9 mouse cellular contexts compared by ENCODE assay signal in the genomic region with DNA sequence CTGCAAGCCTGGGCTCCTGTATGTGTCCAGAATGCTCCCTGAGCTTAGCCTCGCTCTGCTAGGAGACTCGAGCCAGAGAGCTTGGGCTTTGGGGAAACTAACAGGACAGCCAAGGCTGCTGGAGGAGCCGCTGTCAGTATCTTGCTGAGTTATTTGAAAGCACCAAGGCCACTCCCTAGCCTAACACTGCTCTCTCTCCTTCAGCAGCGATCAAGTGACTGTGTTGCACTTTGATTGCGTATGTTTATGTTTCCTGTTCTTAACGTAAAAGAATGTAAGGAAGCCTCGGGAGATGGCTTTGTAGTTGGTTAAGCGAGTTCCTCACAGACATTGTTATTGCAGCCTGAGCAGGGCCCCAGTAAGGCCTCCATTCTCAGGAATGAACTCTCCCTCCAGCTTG. TPM values are rescaled to one million over a fixed set of nuclear protein-coding genes. Genes with fewer than 3 reads are reported as not detected.
DNase-seq lines count a peak whose midpoint lies in the region; ATAC-seq and TF ChIP-seq lines count a peak whose summit lies in the region.
"Had no signal": no experiment of that assay in that cellular context is flagged by ENCODE, and none has a peak within 500 bp of the region (broad histone marks: within the 10 kb centered on the region; RNA-seq: fewer than 3 reads in every experiment).

No protein-coding gene starts in this region.

- H3K27ac ChIP-seq in liver, adult 2 months (replicated peaks; ENCODE audit: insufficient read depth, low read depth, low read length) = peak overlapping the region; percentile 22; the same call in 1 of the 2 replicates
- peak overlapping the region; percentile 65 for H3K27ac ChIP-seq in embryonic facial prominence, embryonic 15.5 days (replicated peaks)
- H3K27ac ChIP-seq in hindbrain, embryonic 10.5 days = no peak overlapping the region
- H3K27ac ChIP-seq: hindbrain, embryonic 15.5 days had no signal

- no peak for TF ChIP-seq POLR2A in liver, adult 2 months (IDR thresholded peaks at IDR 0.05; ENCODE audit: extremely low read depth, insufficient read depth, low read length)

- H3K79me2 ChIP-seq in liver, adult 2 months (ENCODE audit: control insufficient read depth, insufficient read depth, low read length) = no peaks in the 10 kb centered on the region

- DNase-seq in liver, adult 2 months (ENCODE audit: extremely low read depth, low read depth, low spot score) = no peak
- DNase-seq in liver = no peak
- peak; percentile 60 for DNase-seq in adrenal gland, adult 8-10 months
- DNase-seq in hindbrain, embryonic 10.5 days (ENCODE audit: low spot score) = no peak
- no peak for DNase-seq in embryo, embryonic 10.5 days (ENCODE audit: low spot score)

- H3K4me2 ChIP-seq in embryonic facial prominence, embryonic 15.5 days (replicated peaks) = no peak overlapping the region
- H3K4me2 ChIP-seq: hindbrain, embryonic 15.5 days had no signal

- no peak for TF ChIP-seq CTCF in liver, adult 2 months (IDR thresholded peaks at IDR 0.05; ENCODE audit: low read depth, low read length)

- no peaks in the 10 kb centered on the region for H3K9me3 ChIP-seq in embryonic facial prominence, embryonic 15.5 days (replicated peaks)
- H3K9me3 ChIP-seq in hindbrain, embryonic 10.5 days = no peaks in the 10 kb centered on the region
- H3K9me3 ChIP-seq: hindbrain, embryonic 15.5 days had no signal

- H3K9ac ChIP-seq in liver, adult 2 months (ENCODE audit: low read depth, low read length) = no peak overlapping the region
- H3K9ac ChIP-seq in embryonic facial prominence, embryonic 15.5 days = no peak overlapping the region
- H3K9ac ChIP-seq: hindbrain, embryonic 15.5 days had no signal

- H3K36me3 ChIP-seq in liver, adult 2 months (ENCODE audit: control insufficient read depth, insufficient read depth, low read length) = peaks cover 2% of the 10 kb centered on the region; the same call in 1 of the 2 replicates
- H3K36me3 ChIP-seq in embryonic facial prominence, embryonic 15.5 days = peaks cover 18% of the 10 kb centered on the region
- peaks cover 44% of the 10 kb centered on the region for H3K36me3 ChIP-seq in hindbrain, embryonic 10.5 days

- H3K4me3 ChIP-seq in liver, adult 2 months (ENCODE audit: insufficient read depth, low read depth, low read length) = no peak overlapping the region
- H3K4me3 ChIP-seq in embryonic facial prominence, embryonic 15.5 days (replicated peaks) = no peak overlapping the region
- H3K4me3 ChIP-seq in hindbrain, embryonic 10.5 days = no peak overlapping the region
- H3K4me3 ChIP-seq: hindbrain, embryonic 15.5 days had no signal

- H3K4me1 ChIP-seq in liver, adult 2 months (ENCODE audit: control insufficient read depth, insufficient read depth, low read length) = no peaks in the 10 kb centered on the region; the same call in 1 of the 2 replicates
- peaks cover 10% of the 10 kb centered on the region for H3K4me1 ChIP-seq in embryonic facial prominence, embryonic 15.5 days
- peaks cover 15% of the 10 kb centered on the region; the same call in 1 of the 2 replicates for H3K4me1 ChIP-seq in hindbrain, embryonic 10.5 days (replicated peaks)
- H3K4me1 ChIP-seq: hindbrain, embryonic 15.5 days had no signal

- 73% methylated on average over 8 of the region's 8 CpGs for WGBS in liver, adult 2 months
- WGBS in embryonic facial prominence, embryonic 15.5 days = 34% methylated on average over 8 of the region's 8 CpGs
- WGBS in hindbrain, embryonic 10.5 days = 65% methylated on average over 8 of the region's 8 CpGs

- H3K27me3 ChIP-seq in liver, adult 2 months (ENCODE audit: control insufficient read depth, insufficient read depth, low read length) = no peaks in the 10 kb centered on the region
- no peaks in the 10 kb centered on the region for H3K27me3 ChIP-seq in embryonic facial prominence, embryonic 15.5 days
- no peaks in the 10 kb centered on the region for H3K27me3 ChIP-seq in hindbrain, embryonic 10.5 days (ENCODE audit: insufficient read depth, poor library complexity, severe bottlenecking)
- H3K27me3 ChIP-seq: hindbrain, embryonic 15.5 days had no signal

- no peak for ATAC-seq in embryonic facial prominence, embryonic 15.5 days (ENCODE audit: insufficient number of reproducible peaks, low FRiP score, low TSS enrichment, low read depth)
- peak; percentile 23 for ATAC-seq in megakaryocyte progenitor cell, adult 5-6 weeks (replicated peaks; ENCODE audit: poor library complexity)

RNA-seq across cellular contexts. Expression of gene Snx5, which starts 4.0 kb away (rescaled TPM):
- total RNA-seq in liver, adult 2 months (2014; rRNA removed) = 60.3 and 62.4 TPM in 2 replicates
- 17.2 and 21.8 TPM in 2 replicates for polyA plus RNA-seq in liver, adult 2 months (2012; rRNA removed)
- total RNA-seq in adrenal gland, adult 8-10 months (2022) = 100 to 1,000 TPM in 3 of 4 experiments, 10 to 100 TPM in 1; 92.5 to 112 (median 101) TPM
- polyA plus RNA-seq in embryonic facial prominence, embryonic 15.5 days (2015; fragmentation: Nextera tagmentation; extraction: Ambion mirVana) = 104 and 110 TPM in 2 replicates
- 269 and 285 TPM in 2 replicates for total RNA-seq in megakaryocyte progenitor cell, adult 5-6 weeks (2015)
- 297 and 304 TPM in 2 replicates for total RNA-seq in megakaryocyte progenitor cell, adult 5-6 weeks (2017)
- 91.8 and 110 TPM in 2 replicates for polyA plus RNA-seq in hindbrain, embryonic 10.5 days (2016; fragmentation: Nextera tagmentation; extraction: Ambion mirVana)

RNA-seq across cellular contexts. Expression of gene Mgme1, which starts 4.3 kb away (rescaled TPM):
- total RNA-seq in liver, adult 2 months (2014; rRNA removed) = 6.8 and 7.2 TPM in 2 replicates
- polyA plus RNA-seq in liver, adult 2 months (2012; rRNA removed) = 3.0 and 3.5 TPM in 2 replicates
- total RNA-seq in adrenal gland, adult 8-10 months (2022) = 10 to 100 TPM; 16.5 to 31.4 (median 19.5) TPM
- polyA plus RNA-seq in embryonic facial prominence, embryonic 15.5 days (2015; fragmentation: Nextera tagmentation; extraction: Ambion mirVana) = 17.9 and 18.6 TPM in 2 replicates
- total RNA-seq in megakaryocyte progenitor cell, adult 5-6 weeks (2015) = 16.5 and 17.7 TPM in 2 replicates
- total RNA-seq in megakaryocyte progenitor cell, adult 5-6 weeks (2017) = 30.2 and 31.0 TPM in 2 replicates
- polyA plus RNA-seq in hindbrain, embryonic 10.5 days (2016; fragmentation: Nextera tagmentation; extraction: Ambion mirVana) = 18.5 and 25.0 TPM in 2 replicates

RNA-seq across cellular contexts. Expression of gene Ovol2, which starts 57.2 kb away (rescaled TPM):
- 0.18 TPM in 1 of 2 replicates, not detected in the other for total RNA-seq in liver, adult 2 months (2014; rRNA removed)
- not detected in 2 replicates for polyA plus RNA-seq in liver, adult 2 months (2012; rRNA removed)
- total RNA-seq in adrenal gland, adult 8-10 months (2022) = not detected
- 3.3 and 4.4 TPM in 2 replicates for polyA plus RNA-seq in embryonic facial prominence, embryonic 15.5 days (2015; fragmentation: Nextera tagmentation; extraction: Ambion mirVana)
- not detected in 2 replicates for total RNA-seq in megakaryocyte progenitor cell, adult 5-6 weeks (2015)
- not detected in 2 replicates for total RNA-seq in megakaryocyte progenitor cell, adult 5-6 weeks (2017)
- 0.22 and 0.27 TPM in 2 replicates for polyA plus RNA-seq in hindbrain, embryonic 10.5 days (2016; fragmentation: Nextera tagmentation; extraction: Ambion mirVana)
- polyA plus RNA-seq: hindbrain, embryonic 15.5 days; neural tube, embryonic 11.5 days had no signal
